Mouse (Mus musculus) neutrophil, adult 5-6 weeks (primary cell): ENCODE measurements around the gene Olfr530. TPM values are rescaled to one million over a fixed set of nuclear protein-coding genes. Genes with fewer than 3 reads are reported as not detected.

Experiments used
- ATAC-seq: fragments of 151-379, 151-347 bp; 2 replicates; pipeline ENCODE4 v1.8.0; 2017; ENCODE audit warnings: mild to moderate bottlenecking, moderate TSS enrichment; ENCODE audit not compliant: insufficient number of reproducible peaks, poor library complexity, low FRiP score, severe bottlenecking; ENCODE audit errors: extremely low read depth
- total RNA-seq: library from RNA; stranded (forward); fragments of 200-1000 nt; gene quantifications from 2 replicates; pipeline ENCODE4 v1.2.3, GENCODE M21; 2017

The Olfr530 gene
- total RNA-seq: not detected in 2 replicates

DNA sequence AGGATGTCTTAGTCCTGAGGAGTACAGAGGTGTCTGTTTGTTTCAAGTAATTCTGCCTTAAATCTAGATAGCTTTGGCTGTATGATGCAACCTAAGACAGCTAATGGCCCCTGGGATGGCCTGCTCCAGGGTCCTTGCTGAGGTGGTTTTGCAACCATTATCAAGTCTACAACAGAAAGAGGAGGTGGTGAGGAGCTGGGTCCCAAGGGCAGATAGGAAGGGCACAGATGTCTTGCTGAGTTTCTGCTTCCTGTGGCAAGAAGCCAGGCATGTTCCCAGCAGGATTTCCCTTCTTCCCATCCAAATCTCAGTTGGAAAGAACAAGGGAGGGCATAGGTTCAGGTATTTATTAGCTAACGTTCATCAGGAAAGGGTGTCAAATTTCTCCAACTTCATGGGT is at the start of gene Olfr530:
Gene Olfr530, minus strand, starts transcription at position 101 of the 400 bp plus-strand sequence.
- no peak for ATAC-seq

DNA sequence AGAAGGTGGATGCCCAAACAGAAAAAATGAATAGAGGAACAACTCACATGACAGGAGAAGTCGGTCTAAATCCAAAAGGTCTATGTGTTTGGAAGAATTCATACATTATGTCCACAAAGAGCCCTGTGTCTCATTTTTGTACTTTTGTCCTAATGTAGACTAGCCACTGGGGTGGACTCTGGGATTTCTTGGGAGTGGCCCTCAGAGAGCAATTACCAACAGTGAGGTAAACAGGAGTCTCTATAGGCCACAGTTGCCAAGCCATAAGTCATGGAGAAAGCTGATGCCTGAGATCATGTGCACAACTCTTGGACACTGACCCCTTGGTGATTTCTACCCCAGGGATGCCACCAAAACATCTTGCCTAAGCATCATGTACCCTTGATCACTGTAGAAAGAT is 45.4 kb upstream of the Olfr530 start, which contains the start of gene Olfr532:
Gene Olfr532, minus strand, starts transcription at position 101 of the 400 bp plus-strand sequence.
- no peak for ATAC-seq

DNA sequence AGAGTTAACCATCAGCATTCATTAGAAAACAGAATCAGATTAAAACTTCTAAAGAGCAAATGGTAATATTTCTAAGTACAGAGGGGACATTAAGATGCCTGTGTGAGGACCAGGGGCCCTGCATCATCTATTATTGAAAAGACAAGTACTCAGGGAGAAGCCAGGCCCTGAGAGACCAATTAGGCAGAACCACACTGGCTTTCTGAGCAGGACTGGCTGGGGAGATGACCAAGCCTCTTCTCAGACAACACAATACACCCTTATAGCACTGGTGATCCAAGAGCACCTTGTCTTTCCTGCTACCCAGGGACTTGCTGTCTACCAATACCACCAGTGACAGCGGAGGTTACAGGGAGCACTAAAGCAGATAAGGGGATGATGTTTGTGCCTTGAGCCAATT is 26.7 kb upstream of the Olfr530 start, which contains the start of gene Olfr531:
Gene Olfr531, minus strand, starts transcription at position 101 of the 400 bp plus-strand sequence.
- ATAC-seq: no peak

DNA sequence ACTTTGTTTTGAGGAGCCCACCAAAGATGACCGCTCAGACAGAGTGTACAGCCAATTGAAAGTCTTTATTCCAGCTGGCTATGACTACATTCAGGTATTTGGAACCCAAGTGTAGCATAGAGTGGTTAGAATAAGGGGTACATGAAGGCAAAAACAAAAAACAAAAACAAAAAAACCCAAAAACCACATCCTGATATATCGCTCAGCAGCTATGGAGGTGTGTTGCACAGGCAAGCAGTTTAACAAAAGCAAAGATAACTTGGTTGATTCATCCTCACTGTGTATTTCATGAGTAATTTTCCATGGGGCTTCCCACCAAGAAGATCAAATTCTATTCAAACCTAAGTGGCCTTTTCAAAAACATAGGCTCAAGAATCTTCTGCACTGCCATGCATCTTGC is 780 bp upstream of the Olfr530 start:
- ATAC-seq: no peak

DNA sequence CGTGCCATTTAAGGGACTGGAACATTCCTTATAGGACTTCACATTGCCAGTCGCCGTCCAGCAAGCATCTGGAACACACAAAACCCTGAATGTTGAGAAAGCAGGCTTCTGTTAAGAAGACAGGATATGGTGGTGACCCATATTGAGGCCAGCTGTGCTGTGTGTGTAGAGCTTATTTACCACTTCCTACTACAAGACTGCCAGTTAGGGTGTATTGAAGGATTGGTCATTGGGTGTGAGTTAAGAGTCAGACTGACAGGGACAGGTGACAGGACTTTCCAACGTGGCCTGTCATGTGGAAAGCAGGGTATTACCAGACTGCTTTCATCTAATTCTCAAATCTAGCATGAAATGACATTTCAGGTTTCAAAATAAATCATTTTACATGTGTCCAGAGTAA is 1.8 kb downstream of the Olfr530 start:
- 0 out of 2 replicates have a peak, but pooled peaks have one; percentile 6 for ATAC-seq

DNA sequence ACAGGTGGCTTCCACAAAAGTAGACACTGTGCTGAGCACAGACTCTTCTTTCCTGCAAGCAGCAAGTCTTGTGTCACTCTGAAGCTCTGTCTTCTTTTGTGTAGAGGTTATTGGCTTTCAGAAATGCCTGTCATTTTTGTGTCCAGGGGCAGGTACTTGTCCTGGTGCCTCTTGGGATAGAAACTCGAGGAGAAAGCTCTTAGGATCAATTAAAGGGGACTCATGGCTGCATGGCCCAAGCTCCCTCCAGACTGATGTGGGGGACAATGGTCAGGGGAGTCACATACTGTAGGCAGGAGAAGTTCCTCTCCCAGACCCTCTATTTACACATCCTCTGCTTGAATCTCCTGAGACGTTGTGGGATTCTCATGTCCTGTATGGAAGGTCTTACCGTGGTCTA is 14.6 kb downstream of the Olfr530 start, which contains the start of gene Olfr60:
Gene Olfr60, minus strand, starts transcription at position 101 of the 400 bp plus-strand sequence.
- ATAC-seq: no peak

DNA sequence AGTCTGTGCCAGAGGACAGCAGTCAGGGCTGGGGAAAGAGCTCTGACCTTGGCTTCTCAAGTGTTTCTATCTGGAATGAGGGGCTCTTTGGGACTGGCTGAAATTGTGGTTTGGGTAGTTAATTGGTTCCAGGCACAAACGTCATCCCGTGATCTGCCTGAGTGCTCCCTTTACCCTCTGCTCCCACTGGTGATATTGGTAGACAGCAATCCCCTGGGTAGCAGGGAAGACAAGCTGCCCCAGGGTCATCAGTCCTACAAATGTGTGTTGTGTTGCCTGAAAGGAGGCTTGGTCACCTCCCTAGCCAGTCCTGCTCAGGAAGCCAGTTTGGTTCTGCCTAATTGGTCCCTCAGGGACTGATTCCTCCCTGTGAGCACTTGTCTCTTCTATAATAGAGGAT is 42.4 kb downstream of the Olfr530 start, which contains the start of gene Olfr527:
Gene Olfr527, plus strand, starts transcription at position 301 of the 400 bp plus-strand sequence.
- no peak for ATAC-seq

DNA sequence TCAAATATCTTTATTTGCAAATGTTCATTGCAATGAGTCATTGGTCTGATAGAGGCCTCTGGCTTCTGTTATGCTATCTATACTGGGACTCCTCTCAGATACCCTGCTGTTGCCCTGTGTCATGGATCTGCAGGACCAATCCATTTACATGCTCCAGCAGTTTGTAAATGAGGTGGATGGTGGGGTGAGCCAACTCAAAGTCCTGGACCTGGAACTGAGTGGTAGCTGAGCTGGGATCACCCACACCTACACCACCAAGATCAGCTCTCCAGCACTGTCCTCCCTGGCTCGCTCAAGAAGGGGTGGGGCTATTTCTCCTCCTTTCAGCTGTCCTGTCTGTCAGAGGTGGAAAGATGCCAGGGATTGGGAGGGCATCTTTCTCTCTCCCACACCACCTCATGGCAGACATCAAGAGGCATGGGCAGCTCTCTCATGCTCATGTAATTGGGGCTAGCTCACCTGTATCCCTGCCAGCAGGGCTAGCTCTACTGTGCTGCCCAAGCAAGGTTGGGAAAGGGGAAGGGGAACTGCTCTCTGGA is 46.3 kb downstream of the Olfr530 start:
- no peak for ATAC-seq

Other genes starting within 250 kb of the Olfr530 start
- 5.0 and 13.8 TPM in 2 replicates for gene Mtg1, start 238.8 kb downstream of the Olfr530 start, total RNA-seq
- not detected in 2 replicates for gene Sprn, start 221.5 kb downstream of the Olfr530 start, total RNA-seq
- not detected in 2 replicates for gene Olfr522, start 211.6 kb downstream of the Olfr530 start, total RNA-seq
- gene Olfr523, start 203.1 kb downstream of the Olfr530 start, total RNA-seq: 0.23 TPM in 1 of 2 replicates, not detected in the other
- not detected in 2 replicates for gene Olfr524, start 170.4 kb downstream of the Olfr530 start, total RNA-seq
- gene Cd163l1, start 158.1 kb downstream of the Olfr530 start, total RNA-seq: 0.47 and 1.6 TPM in 2 replicates
- gene 5830411N06Rik, start 129.0 kb downstream of the Olfr530 start, total RNA-seq: 4.4 and 4.7 TPM in 2 replicates
- gene Olfr525, start 55.5 kb downstream of the Olfr530 start, total RNA-seq: not detected in 2 replicates
- gene Olfr527, start 42.3 kb downstream of the Olfr530 start, total RNA-seq: 0.37 TPM in 1 of 2 replicates, not detected in the other
- gene Olfr60, start 14.7 kb downstream of the Olfr530 start, total RNA-seq: not detected in 2 replicates
- gene Olfr531, start 26.6 kb upstream of the Olfr530 start, total RNA-seq: not detected in 2 replicates
- not detected in 2 replicates for gene Olfr532, start 45.3 kb upstream of the Olfr530 start, total RNA-seq
- gene Olfr533, start 87.0 kb upstream of the Olfr530 start, total RNA-seq: not detected in 2 replicates
- not detected in 2 replicates for gene Olfr535, start 107.9 kb upstream of the Olfr530 start, total RNA-seq
- gene Olfr536, start 131.1 kb upstream of the Olfr530 start, total RNA-seq: not detected in 2 replicates
- not detected in 2 replicates for gene Olfr538, start 191.6 kb upstream of the Olfr530 start, total RNA-seq
- 0.35 TPM in 1 of 2 replicates, not detected in the other for gene Olfr46, start 224.9 kb upstream of the Olfr530 start, total RNA-seq